Mouse (Mus musculus): ENCODE data around the gene Olfr553. TPM values are rescaled to one million over a fixed set of nuclear protein-coding genes. Genes with fewer than 3 reads are reported as not detected.

The Olfr553 gene
- total RNA-seq, 2 experiments from 2014 or later, result not detected

Other genes starting within 250 kb of the Olfr553 start
- gene Rrm1, start 176.5 kb downstream of the Olfr553 start, total RNA-seq (2021), result 10 to 100 TPM; 10.2 to 10.8 TPM
- not detected for gene Olfr543, start 136.5 kb downstream of the Olfr553 start, total RNA-seq (2021)
- not detected for gene Olfr544, start 129.9 kb downstream of the Olfr553 start, total RNA-seq (2021)
- not detected for gene Olfr545, start 118.6 kb downstream of the Olfr553 start, total RNA-seq (2021)
- not detected for gene Olfr547, start 83.5 kb downstream of the Olfr553 start, total RNA-seq (2021)
- gene Olfr548-ps1, start 77.3 kb downstream of the Olfr553 start, total RNA-seq (2021), result not detected
- gene Olfr549, start 68.3 kb downstream of the Olfr553 start, total RNA-seq (2021), result not detected
- 1 to 10 TPM; 2.1 to 3.6 TPM for gene Trim21, start 52.7 kb downstream of the Olfr553 start, total RNA-seq (2021)
- gene Olfr550, start 46.8 kb downstream of the Olfr553 start, total RNA-seq (2021), result 1 to 10 TPM in 1 of 2 experiments, under 1 TPM in 1; 0.89 to 1.3 TPM
- not detected for gene Olfr551, start 26.3 kb downstream of the Olfr553 start, total RNA-seq (2021)
- gene Olfr552, start 20.4 kb downstream of the Olfr553 start, total RNA-seq (2021), result under 1 TPM in 1 of 2 experiments, not detected in 1; 0.10 TPM
- gene Olfr554, start 20.2 kb upstream of the Olfr553 start, total RNA-seq (2021), result not detected
- not detected for gene Olfr555, start 40.6 kb upstream of the Olfr553 start, total RNA-seq (2021)
- gene Olfr556, start 46.7 kb upstream of the Olfr553 start, total RNA-seq (2021), result under 1 TPM in 1 of 2 experiments, not detected in 1; 0.10 TPM
- 1 to 10 TPM; 4.5 to 7.6 TPM for gene Trim68, start 69.1 kb upstream of the Olfr553 start, total RNA-seq (2021)
- gene Olfr557, start 77.7 kb upstream of the Olfr553 start, total RNA-seq (2021), result not detected
- gene Olfr558, start 84.0 kb upstream of the Olfr553 start, total RNA-seq (2021), result under 1 TPM; 0.49 TPM
- gene Olfr33, start 100.9 kb upstream of the Olfr553 start, total RNA-seq (2021), result not detected
- gene Olfr559, start 109.3 kb upstream of the Olfr553 start, total RNA-seq (2021), result not detected
- gene Olfr560, start 141.1 kb upstream of the Olfr553 start, total RNA-seq (2021), result not detected
- gene Olfr78, start 141.3 kb upstream of the Olfr553 start, total RNA-seq (2021), result under 1 TPM in 1 of 2 experiments, not detected in 1; 0.12 TPM
- gene Olfr561, start 153.0 kb upstream of the Olfr553 start, total RNA-seq (2021), result not detected
- not detected for gene Olfr564, start 185.3 kb upstream of the Olfr553 start, total RNA-seq (2021)
- not detected for gene Olfr566, start 240.5 kb upstream of the Olfr553 start, total RNA-seq (2021)